Mouse (Mus musculus) c-Kit-positive CD71-negative TER-119-negative erythroid progenitor cells, embryonic 14.5 days (primary cell): ENCODE data around the gene Alpl.

Experiments
- DNase-seq: peaks from one replicate; pipeline ENCODE4 v3.0.0-alpha.2; 2013; ENCODE audit warnings: low read depth

Alpl gene

GRCm38 (mm10) chr4:137800324-137800723, 4.1 kb upstream of the Alpl start:
- DNase-seq: no peak

GRCm38 (mm10) chr4:137797038-137797437, 854 bp upstream of the Alpl start:
- no peak for DNase-seq

- no peak for DNase-seq
Observed at GRCm38 (mm10) chr4:137794178-137794900, 1.8 kb downstream of the Alpl start.

- no peak for DNase-seq
Observed at GRCm38 (mm10) chr4:137793611-137794010, 2.6 kb downstream of the Alpl start.

- no peak for DNase-seq
Observed at GRCm38 (mm10) chr4:137791440-137791839, 4.7 kb downstream of the Alpl start.

- no peak for DNase-seq
Observed at GRCm38 (mm10) chr4:137790981-137791380, 5.2 kb downstream of the Alpl start.

- no peak for DNase-seq
Observed at GRCm38 (mm10) chr4:137788511-137789049, 7.6 kb downstream of the Alpl start.

- DNase-seq: no peak
Observed at GRCm38 (mm10) chr4:137787589-137788289, 8.4 kb downstream of the Alpl start.

GRCm38 (mm10) chr4:137786488-137786887, 9.7 kb downstream of the Alpl start:
- no peak for DNase-seq

- DNase-seq: no peak
Observed at GRCm38 (mm10) chr4:137785270-137785669, 10.9 kb downstream of the Alpl start.

GRCm38 (mm10) chr4:137784741-137785140, 11.4 kb downstream of the Alpl start:
- DNase-seq: no peak

GRCm38 (mm10) chr4:137783541-137784191, 12.5 kb downstream of the Alpl start:
- no peak for DNase-seq

- DNase-seq: no peak
Observed at GRCm38 (mm10) chr4:137781949-137782348, 14.2 kb downstream of the Alpl start.

- no peak for DNase-seq
Observed at GRCm38 (mm10) chr4:137780986-137781385, 15.2 kb downstream of the Alpl start.

GRCm38 (mm10) chr4:137778397-137779184, 17.6 kb downstream of the Alpl start:
- no peak for DNase-seq

- no peak for DNase-seq
Observed at GRCm38 (mm10) chr4:137777866-137778265, 18.3 kb downstream of the Alpl start.

- DNase-seq: no peak
Observed at GRCm38 (mm10) chr4:137774505-137774904, 21.7 kb downstream of the Alpl start.

- no peak for DNase-seq
Observed at GRCm38 (mm10) chr4:137774013-137774412, 22.2 kb downstream of the Alpl start.

GRCm38 (mm10) chr4:137773369-137773899, 22.8 kb downstream of the Alpl start:
- DNase-seq: no peak

- no peak for DNase-seq
Observed at GRCm38 (mm10) chr4:137772438-137773056, 23.6 kb downstream of the Alpl start.

- no peak for DNase-seq
Observed at GRCm38 (mm10) chr4:137771749-137772148, 24.4 kb downstream of the Alpl start.
